Mouse (Mus musculus) C2C12 (cell line): Measurements from ENCODE around the gene Gng7.

Experiments used
- CTCF ChIP-seq: IDR thresholded peaks from one replicate; pipeline ENCODE4 v1.5.1; 2011; ENCODE audit not compliant: control insufficient read depth, insufficient read depth, insufficient read length
- MAX ChIP-seq: IDR thresholded peaks from one replicate; pipeline ENCODE4 v1.6.1; 2011; ENCODE audit warnings: mild to moderate bottlenecking, control low read depth
- MYOG ChIP-seq: IDR thresholded peaks from one replicate; pipeline ENCODE4 v1.6.1; 2011; ENCODE audit not compliant: control insufficient read depth, insufficient read length; ENCODE audit errors: extremely low read depth
- USF1 ChIP-seq: IDR thresholded peaks from one replicate; pipeline ENCODE4 v1.6.1; 2011; ENCODE audit warnings: low read depth, mild to moderate bottlenecking, control low read depth, moderate library complexity

GRCm38 (mm10) chr10:80956901-80957300 lies 57.8 kb downstream of the Gng7 start:
- TF ChIP-seq CTCF (no peak), MAX (no peak), MYOG (no peak), USF1 (no peak)
